Mouse (Mus musculus) inflammation-experienced regulatory T-cells, adult 6 months (primary cell): Measurements from ENCODE around the gene Arl8a. TPM values are rescaled to one million over a fixed set of nuclear protein-coding genes. Genes with fewer than 3 reads are reported as not detected.
"Not testable (repeated sequence)": the region's sequence is repeated elsewhere in the genome, so short reads cannot be mapped to it uniquely, and the experiment has no call there.

Experiments used
- ATAC-seq: one replicate; pipeline ENCODE4 v1.8.0; 2017
- polyA plus RNA-seq, 3 experiments: library from polyadenylated mRNA; unstranded; fragments of 100-300 nt; shearing (Covaris generic); gene quantifications; one replicate each; pipeline ENCODE4 v1.2.1; 2017

Gene Arl8a
- polyA plus RNA-seq, 3 experiments from 2014 or later = 10.6 to 19.4 (median 14.2) TPM

DNA sequence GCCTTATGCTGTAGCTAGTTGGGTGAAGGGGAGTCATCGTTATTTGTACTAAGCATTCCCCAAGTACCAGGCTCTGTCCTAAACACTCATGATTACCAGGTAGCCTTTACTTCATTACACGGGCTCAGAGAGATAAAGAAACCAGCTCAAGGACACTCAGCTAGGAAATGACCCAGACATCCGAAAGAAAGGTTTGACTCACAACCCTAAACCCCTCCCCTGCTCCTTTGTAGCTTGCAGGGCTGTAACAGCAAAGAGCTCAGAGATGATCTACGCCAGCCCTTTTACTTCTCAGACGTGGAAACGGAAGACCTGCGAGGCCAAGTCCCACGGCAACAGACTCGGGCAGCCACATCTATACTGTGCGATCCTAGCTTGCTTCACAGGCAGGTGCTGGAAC is 23.7 kb downstream of the Arl8a start:
- no peak for ATAC-seq

DNA sequence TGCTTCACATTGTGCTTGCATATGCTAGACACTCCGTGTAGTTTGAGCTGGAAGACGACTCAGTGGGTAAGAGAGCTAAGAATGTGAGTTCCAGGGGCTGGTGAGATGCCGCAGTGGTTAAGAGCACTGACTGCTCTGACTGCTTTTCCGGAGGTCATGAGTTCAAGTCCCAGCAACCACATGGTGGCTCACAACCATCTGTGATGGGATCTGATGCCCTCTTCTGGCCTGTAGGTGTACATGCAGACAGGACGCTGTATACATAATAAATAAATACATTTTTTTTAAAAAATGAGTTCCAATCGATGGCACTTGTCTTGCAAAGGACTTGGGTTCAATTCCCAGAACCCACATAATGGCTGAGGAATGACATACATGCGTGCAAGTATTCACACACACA is 24.6 kb downstream of the Arl8a start:
- no peak for ATAC-seq

DNA sequence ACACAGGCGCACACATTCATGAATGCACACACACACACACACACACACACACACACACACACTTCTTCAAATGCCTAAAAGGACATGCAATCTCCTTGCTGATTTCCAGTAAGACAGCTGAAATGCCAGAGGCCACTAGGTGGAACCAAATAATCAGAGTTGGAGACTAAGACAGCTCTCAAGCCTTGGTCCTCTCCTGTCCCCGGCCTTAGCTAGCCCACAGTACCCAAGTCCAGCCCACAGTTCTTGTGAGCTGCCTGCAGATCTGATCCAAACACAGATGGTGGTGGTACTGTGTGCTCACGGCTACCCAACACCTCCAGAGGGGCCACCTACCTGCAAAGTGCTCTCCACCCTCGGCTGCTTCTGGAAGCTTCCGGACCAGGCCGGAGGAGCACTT is 25.4 kb downstream of the Arl8a start:
- ATAC-seq = no peak

DNA sequence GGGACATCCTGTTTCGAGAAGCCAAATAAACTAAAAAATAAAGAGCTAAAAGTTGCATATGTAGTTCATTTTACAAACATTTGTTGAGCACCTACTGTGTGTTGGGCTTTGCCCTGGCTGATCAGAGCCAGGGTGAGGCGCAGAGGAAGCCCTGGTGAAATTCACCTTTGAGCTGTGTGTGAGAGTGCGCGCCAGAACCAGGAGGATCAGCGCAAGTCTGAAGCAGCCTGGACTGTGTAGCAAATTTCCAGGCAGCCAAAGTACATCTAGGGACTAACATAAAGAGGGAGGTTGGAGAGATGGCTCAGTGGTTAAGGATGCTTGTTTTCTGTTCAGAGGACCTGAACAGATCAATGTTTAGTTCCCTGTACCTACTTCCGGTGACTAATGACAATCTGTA is 26.7 kb downstream of the Arl8a start:
- no peak for ATAC-seq

DNA sequence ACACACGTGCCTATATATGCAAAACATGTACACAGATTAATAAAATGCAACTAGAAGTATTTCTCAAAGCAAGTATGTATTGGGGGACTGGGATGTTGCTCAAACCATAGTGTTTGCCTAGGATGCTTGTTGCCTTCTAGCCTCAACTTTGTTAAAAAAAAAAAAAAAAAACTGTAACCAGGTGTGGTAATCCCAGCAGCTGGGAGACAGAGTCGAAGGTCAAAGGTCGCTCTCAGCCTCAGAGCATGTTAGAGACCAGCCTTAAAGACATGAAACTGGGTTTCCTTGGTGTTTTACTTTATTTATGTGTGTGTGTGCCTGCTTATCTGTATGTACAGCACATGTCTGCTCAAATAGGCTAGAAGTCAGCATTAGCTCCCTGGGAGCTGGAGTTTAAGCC is 28.6 kb downstream of the Arl8a start:
- ATAC-seq = no peak

DNA sequence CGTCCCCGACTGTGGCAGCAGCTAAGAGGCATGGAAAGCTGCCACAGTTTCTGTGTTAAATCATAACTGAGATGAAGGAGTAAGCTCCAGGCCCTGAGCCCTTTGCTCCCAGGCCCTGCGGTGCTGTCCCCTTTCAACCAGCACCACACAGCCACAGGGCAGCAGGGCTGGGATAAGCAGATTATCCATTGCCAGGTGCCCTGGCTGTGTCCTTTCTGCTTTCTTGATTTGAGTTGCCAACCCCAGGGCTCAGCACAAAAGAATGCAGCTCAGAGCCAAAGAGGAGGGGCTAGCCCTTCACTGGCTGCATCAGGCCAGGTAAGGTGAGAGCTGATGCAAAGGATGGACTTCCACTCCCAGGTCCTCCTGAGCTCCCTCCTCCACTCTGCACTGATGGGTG is 31.1 kb downstream of the Arl8a start:
- ATAC-seq = no peak

DNA sequence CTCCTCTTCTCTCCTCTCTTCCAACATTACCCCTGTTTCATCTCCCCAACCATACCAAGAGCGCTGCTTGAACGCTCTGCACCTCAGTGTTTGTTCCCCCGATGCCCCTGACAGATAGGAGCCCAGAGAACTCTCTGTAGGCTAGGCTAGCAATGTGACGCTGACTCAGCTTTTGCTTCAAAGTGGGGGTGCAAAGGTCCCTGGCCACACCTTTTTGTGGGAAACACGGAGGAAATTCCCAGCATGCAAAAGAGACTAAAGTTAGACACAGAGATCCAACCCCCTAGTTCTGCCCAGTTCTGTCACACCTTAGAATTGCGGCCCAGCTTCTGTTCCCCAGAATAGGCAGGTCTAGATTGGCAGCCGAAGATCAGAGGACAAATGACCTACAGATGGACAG is 32.2 kb downstream of the Arl8a start:
- ATAC-seq = no peak

DNA sequence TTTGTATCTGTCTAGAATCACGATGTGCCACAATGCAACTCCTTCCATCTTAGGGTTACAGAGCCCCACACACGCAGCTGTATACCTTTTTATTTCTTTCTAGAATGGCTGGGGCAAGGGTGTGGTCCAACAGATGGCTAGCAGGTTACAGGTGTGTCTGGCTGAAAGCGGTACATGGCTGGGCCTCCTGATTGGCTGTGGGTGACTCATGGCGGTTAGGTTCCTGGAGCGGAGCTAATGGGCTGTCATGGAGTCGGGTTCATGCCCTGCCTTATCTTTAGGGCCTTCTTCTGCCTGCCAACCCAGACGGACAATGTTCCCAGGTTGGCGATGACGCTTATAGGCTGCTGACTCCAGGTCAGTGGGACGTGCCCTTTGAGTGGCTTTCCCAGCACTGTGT is 34.2 kb downstream of the Arl8a start:
- no peak for ATAC-seq

DNA sequence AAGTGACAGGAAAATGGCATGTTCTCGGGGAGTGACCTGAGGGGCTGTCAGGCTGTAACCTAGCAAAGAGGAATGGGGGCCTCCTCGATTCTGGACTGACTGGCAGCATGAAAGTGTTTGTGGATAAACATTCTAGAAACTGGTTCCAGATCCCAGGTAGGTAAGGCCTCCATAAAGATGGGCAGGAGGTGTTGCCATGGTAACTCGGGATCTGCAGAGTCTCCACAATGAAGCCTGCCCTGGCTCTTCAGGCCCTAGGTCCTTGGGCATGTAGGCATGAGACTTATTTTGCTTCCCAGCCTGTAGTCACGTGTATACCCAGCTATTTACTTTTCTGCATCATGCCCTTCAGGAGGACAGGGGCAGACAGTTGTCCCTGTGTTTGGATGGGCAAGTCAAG is 34.7 kb downstream of the Arl8a start:
- no peak for ATAC-seq

DNA sequence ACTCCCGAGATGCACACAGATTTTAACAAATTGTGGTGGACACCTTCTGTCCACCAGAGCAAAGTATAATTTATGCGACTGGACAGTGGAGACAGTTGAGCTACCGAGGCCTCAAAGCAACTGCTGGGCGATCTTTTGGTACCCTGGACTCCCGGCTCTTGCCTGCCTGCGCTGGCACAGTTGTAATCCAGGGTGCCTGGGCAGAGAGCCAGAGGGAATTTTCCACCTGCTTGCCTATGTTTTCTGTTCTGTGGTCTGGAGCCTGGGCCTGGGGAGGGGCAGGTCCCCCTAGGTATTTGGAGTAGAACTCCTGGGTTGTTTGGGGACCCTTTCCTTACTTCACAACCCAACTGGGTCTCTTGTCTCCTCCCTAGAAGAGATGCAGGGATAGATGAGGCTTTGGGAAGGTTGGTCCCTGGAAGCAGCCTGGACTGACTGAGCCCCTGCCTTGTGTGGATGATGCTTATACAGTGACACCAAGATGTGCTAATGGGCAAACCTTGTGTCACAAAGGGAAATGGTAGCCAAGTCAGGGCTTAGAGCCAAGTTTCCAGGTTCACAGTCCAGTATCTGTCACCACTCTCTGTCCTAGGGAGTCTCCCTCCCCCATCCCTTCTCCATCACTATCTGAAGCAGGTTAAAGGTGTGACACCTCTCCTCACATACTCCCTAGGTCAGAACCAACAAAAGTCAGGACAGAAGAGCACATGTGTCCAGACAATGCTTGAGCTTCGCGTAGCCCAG is 35.4 kb downstream of the Arl8a start:
- ATAC-seq = no peak

DNA sequence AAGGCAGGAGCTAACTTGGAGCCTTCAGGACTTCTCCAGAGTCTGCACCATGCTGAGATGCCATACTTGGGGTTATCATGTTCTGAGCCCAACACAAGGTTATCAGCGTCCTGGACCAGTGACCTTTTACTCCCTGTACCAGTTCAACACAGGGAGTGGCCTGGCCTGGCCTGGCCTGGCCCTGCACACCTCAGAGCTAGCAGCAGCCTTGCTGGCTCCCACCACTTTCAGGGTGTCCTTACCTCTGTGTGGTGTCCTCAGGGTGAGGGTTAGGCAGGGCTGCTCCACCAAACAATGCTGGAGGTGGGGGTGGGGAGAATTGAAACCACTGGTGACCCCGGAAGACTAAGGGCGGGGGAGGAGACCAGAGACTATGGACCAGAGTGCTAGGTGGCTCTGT is 36.4 kb downstream of the Arl8a start:
- ATAC-seq = no peak

DNA sequence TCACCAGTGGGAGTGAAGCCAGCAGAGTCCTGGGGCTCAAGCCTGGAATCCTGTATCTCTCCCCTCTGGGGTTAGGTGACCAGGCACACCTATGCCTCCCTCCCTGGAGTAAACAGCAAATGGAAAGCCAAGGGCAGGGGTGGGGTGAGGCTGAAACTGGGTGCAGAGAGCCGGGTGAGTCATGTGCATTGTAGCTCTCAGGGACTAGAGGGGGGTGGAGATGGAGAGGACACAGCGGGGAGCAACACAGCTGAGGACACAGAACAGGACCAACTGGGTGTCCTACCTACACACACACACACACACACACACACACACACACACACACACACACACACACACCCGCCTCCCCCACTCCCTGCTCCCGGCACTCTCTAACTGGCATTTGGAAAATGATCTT is 36.8 kb downstream of the Arl8a start:
- ATAC-seq = no peak

DNA sequence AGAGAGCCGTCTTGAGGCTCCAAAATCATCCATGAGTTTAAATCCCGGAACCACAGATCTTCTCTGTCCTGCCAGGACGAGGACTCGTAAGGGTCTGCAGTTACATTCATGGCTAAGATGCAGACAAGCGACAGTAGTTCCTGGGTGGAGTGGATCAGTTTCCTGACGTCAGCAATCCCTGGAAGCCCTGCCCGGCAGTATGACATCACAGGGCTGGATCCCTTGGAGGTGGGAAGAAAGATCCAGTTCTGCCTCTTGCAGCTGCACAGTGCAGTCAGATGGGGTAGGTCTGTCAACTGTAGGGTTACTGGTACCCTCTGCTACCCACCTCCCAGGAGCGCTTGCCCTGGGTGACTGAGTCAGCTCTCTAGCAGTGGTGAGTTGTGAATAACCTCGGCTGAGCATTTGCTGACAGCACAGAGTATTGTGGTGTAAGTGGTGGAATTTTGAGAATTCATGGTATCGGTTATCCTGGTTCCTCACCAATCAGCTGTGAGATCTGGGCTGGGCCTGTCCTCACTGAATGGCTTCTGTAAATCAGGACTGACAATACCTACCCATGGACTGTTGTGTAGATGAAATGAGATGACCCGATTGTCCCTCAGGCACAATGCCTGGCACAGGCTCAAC is 37.4 kb downstream of the Arl8a start:
- ATAC-seq = no peak

DNA sequence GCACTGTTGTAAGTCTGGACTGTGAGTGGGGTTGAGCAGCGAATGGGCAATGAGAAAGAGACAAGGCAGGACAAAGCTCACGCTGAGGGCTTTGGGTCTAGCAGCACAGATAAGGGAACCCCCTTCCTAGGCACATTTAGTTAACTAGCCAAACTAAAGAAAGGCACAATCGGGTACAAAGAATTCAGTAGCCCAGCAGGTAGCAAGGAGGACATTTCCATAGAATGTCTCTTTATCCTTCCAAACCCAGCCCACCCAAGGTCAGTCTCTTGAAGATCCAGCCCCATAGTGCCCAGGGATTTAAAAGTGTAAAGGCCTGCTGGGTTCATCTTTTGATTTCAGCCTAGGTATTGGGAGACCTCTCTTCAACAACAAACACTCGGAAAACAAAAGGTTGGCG is 39.3 kb downstream of the Arl8a start:
- ATAC-seq = no peak

DNA sequence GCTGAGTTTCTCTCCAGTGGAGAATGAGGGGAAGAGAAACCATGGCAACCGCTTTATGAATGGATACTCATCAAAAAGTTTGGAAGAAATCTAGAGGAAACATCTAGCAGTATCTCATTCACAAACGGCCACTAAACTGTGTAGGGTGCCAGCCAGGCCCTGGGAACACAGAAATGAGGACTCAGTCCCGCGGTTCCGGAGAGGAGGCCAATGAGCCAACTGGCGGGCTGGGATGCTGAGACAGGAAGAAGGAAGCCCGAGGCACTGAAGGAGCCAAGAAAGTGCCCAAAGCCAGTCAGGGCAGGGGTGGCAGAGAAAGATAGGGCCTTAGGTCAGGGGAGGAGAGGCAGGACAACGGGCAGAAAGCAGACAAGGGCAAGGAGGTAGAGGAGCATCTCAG is 39.8 kb downstream of the Arl8a start:
- no peak for ATAC-seq

DNA sequence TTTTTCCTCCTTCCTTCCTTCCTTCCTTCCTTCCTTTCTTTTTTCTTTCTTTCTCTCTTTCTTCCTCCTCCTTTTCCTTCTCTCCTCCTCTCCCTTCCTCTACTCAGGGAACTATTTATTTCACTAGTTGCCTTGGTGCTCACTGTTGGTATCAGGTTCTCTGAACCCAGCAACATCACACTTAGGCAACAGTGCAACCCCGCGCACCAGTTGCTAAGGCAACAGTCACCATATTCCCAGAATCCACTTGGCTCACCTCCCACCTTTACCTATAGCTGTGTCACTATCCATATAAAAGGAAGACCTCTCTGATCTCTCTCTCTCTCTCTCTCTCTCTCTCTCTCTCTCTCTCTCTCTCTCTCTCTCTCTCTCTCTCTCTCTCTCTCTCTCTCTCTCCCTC is 40.4 kb downstream of the Arl8a start:
- not testable (repeated sequence) for ATAC-seq

DNA sequence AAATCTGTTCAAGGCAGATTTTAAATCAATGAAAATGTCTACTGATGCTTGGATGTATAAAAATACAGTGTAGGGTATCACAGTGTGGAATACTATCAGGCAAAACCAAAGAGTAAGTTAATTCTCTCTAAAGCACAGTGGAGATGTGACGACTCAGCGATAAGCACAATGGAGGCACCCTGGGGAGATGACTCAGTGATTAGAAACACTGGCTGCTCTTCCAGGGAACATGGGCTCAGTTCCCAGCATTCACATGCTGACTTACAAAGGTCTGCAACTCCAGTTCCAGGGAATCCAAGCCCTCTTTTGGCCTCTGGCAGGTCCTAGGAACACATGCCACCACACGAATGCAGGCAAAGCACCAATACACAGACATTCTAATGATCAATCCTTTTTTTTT is 41.6 kb downstream of the Arl8a start:
- no peak for ATAC-seq

DNA sequence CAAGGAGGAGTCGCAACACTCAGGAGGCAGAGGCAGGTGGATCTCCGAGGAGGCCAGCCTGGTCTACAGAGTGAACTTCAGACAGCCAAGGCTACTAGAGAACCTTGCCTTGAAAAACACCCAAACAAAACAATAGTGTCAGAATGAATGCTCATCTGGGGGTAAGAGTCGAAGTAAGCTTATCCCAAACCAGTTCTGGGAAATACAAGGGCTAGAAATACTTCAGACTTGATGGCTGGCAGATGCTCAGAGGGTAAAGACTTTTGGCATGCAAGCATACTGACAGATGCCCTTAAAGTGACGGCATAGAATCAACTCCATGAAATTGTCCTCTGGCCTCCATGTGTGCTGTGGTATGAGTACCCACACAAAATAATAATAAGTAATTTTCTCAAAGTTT is 42.6 kb downstream of the Arl8a start:
- no peak for ATAC-seq

DNA sequence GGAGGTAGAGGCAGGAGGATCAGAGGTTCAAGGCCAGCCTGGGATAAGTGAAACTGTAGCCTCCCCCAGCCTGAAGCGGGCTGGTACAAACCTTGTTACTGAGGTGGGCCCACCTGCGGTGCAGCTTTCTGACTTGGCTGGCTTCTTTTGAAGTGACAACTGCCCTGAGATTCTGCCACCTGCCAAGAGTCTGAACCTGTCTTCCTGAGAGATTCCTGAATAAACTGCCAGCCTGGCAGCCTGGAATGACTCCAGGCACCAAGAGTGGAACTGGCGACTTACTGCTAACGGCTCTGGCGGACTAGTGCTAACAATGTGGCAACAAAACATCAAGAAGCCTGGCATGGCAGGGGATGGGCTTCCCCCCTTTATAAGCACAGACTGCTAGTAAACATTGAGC is 47.7 kb downstream of the Arl8a start:
- ATAC-seq = not testable (repeated sequence)

DNA sequence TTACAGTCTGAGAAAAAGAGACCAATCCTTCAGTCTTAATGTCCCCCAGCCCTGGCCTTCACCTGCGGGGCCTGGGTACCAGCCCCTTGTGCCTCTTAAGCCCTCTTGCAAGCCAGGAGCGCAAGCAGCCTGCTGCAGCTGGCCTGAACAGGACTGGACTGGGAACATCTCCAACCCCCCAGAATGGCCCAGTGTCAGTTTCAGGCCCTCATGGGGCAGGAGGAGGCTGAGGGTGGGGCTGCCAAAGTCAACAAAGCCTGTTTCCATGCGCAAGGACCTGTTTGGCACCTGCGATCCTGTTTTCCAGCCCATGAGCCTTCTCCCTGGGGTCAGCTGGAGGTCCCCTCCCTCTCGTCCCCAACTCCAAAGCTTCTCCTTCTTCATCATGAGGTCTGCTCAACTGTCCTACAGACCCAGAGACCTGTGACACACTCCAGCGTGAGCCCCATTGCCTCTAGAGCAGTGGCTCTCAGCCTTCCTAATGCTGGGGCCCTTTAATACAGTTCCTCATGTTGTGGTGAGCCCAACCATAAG is 49.4 kb downstream of the Arl8a start:
- no peak for ATAC-seq

DNA sequence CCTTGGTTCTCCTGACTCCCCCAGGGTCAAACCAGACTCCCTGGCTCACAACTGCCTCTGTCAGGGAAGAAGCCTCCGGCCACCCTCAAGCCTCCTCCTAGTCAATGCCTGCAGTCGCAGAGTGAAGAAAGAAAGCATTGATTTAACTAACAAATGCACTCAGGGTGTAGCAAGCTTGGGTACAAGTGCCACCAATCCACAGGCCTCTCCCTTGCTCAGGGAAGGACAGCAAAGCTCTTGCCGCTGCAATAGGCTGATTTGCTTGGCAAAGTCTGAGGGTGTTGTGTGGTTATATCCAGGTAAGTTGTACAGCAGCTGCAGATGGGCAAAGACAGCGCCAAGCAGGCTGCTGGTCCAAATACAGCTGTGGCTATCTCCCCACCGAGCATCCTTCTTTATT is 51.8 kb downstream of the Arl8a start:
- no peak for ATAC-seq

DNA sequence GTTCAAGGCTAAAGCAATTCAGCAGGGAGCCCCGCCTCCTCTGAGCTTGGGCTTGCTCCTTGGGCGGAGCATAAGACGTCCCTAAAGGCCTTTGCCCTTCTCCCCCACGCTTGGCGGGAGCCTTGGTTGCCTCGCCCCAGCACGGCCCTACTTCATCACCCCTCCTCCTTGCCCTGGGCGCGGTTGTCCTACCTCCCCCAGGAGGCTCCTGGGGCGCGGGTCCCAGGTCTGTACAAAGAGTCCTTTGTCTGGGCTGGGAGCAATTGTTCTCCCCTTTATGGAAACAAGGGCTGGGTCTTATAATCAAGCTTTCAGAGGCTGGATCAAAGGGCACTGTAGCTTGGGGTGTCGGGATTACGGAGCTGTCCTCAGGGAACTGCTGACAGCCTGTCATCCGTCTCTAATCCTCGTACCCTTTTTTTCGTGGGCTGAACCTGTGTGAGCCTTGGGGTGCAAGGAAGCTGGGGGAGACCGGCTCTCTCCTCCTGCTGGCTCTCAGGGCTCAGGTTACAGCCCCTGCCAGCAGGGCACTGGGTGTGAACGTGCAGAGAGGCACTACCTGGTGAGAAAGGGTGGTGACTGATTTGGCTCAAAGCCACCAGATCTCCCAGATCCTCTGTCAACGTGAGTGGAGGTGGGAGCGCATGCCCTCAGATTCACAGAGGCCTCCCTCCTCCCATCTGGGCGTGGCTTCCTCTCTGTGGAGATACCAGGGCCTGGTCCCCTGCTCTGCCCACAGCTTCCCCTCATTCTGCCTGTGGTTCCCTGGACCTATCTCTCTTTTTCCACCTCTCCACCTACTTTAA is 52.6 kb downstream of the Arl8a start:
- no peak for ATAC-seq

DNA sequence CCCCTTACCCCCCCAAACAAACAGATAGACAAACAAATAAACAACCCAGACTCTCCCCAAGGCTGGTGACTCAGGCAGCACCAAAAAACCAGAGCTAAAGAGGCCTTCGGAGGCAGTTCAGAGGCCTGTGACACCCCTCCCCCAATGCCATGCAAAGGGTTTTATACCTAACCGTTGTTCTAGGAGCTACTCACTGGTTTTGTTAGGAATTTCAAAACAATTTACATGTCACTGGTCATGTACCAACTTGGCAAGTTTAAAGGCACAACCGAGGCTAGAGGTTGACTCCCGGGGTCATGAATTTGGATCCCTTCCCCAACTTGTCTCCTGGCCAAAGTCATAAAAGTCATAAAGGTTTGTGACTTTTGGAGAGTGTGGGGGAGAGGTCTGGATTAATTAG is 53.8 kb downstream of the Arl8a start:
- ATAC-seq = no peak
